Mouse (Mus musculus) kidney, embryonic 14.5 days (tissue): ENCODE results near the gene Ppfia1. TPM values are rescaled to one million over a fixed set of nuclear protein-coding genes. Genes with fewer than 3 reads are reported as not detected.

Experiments
- ATAC-seq: fragments of 200-750 bp; cut with Nextera tagmentation; 2 replicates; pipeline ENCODE4 v1.8.0; 2017; ENCODE audit warnings: moderate number of reproducible peaks, mild to moderate bottlenecking, moderate TSS enrichment, moderate library complexity; ENCODE audit not compliant: low FRiP score, low TSS enrichment
- H3K27ac ChIP-seq: fragments of 300-500 bp; sonication (generic); 2 replicates; pipeline ENCODE4 v1.5.1; 2014; ENCODE audit warnings: low read depth, mild to moderate bottlenecking, low read length, moderate library complexity, mixed read lengths
- H3K27me3 ChIP-seq: fragments of 300-500 bp; sonication (generic); 2 replicates; pipeline ENCODE4 v1.6.1; 2014; ENCODE audit warnings: mild to moderate bottlenecking, low read length; ENCODE audit not compliant: control insufficient read depth, insufficient read depth
- H3K36me3 ChIP-seq: fragments of 300-500 bp; sonication (generic); 2 replicates; pipeline ENCODE4 v1.6.1; 2014; ENCODE audit warnings: low read length, mixed read lengths; ENCODE audit not compliant: control insufficient read depth, insufficient read depth
- H3K4me1 ChIP-seq: fragments of 300-500 bp; sonication (generic); 2 replicates; pipeline ENCODE4 v1.6.1; 2014; ENCODE audit warnings: low read length, mixed read lengths; ENCODE audit not compliant: control insufficient read depth, insufficient read depth
- H3K4me2 ChIP-seq: fragments of 300-500 bp; sonication (generic); replicated peaks from 2 replicates; pipeline ENCODE4 v1.6.1; 2014; ENCODE audit warnings: low read depth, mild to moderate bottlenecking, low read length
- H3K4me3 ChIP-seq: fragments of 300-500 bp; sonication (generic); 2 replicates; pipeline ENCODE4 v1.5.1; 2014; ENCODE audit warnings: mild to moderate bottlenecking, low read length
- H3K9ac ChIP-seq: fragments of 300-500 bp; sonication (generic); 2 replicates; pipeline ENCODE4 v1.6.1; 2014; ENCODE audit warnings: low read depth, mild to moderate bottlenecking, low read length, moderate library complexity
- H3K9me3 ChIP-seq: fragments of 300-500 bp; sonication (generic); 2 replicates; pipeline ENCODE4 v1.6.1; 2016; ENCODE audit warnings: low read length; ENCODE audit not compliant: control insufficient read depth
- WGBS: fragments of 180-500 bp; shearing (Covaris S2); extraction: QIAGEN DNeasy Blood & Tissue Kit; methylation state at CpG from one replicate; pipeline ENCODE4 v1.1.7; 2014; 5-methylcytosine and 5-hydroxymethylcytosine counted together
- polyA plus RNA-seq: library from polyadenylated mRNA; unstranded; fragments of >200 nt; fragmentation: Nextera tagmentation; extraction: Ambion mirVana; gene quantifications from 2 replicates; pipeline ENCODE4 v1.2.1, GENCODE M21; 2014

The Ppfia1 gene
- polyA plus RNA-seq, 1 experiment from 2014 or later: 51.5 TPM

DNA sequence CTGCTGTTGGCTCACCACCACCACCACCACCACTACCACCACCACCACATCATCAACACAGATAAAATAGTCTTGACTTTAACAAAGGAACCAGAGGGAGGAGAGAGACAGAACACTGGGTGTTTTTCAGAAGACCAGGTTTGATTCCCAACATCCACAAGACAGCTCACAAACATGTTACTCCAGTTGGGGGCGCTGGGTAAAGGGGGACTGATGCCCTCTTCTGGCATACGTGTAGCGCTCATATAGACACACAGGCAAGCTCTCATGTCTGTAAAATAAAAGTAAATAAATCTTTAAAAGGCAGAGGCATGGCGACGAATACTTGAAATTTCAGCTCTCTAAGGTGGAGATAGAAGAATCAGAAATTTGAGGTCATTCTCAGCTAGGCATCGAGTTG, 5.0 kb upstream of the Ppfia1 start:
- Histone ChIP-seq H3K27me3 (no peaks in the 10 kb centered on the region), H3K27ac (no peak overlapping the region), H3K4me3 (no peak overlapping the region), H3K9me3 (no peaks in the 10 kb centered on the region), H3K36me3 (no peaks in the 10 kb centered on the region), H3K4me2 (no peak overlapping the region), H3K4me1 (no peaks in the 10 kb centered on the region), H3K9ac (no peak overlapping the region)
- 47% methylated on average over 6 of the region's 6 CpGs for WGBS
- ATAC-seq: no peak

DNA sequence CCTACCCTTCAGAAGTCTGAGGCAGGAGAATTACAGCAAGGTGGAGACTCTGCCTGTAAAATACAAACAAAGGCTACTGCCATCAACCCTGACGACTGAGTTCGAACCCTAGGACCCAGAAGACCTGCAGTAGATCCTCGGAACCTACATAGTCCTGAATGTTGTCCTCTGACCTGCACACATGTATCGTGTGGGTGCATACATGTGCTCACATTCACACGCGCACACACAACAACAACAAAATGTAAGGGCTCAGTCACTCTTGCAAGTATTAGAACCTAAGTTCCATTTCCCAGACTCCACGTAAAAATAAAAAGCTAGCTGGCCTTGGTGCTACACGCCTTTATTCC, 569 bp upstream of the Ppfia1 start:
- ATAC-seq: peak; percentile 56
- WGBS: 23% methylated on average over 8 of the region's 8 CpGs
- H3K36me3 ChIP-seq: peaks cover 25% of the 10 kb centered on the region
- H3K4me2 ChIP-seq: peak overlapping the region; percentile 76
- H3K4me3 ChIP-seq: peak overlapping the region; percentile 95
- H3K27ac ChIP-seq: no peak overlapping the region
- peaks cover 9% of the 10 kb centered on the region for H3K4me1 ChIP-seq
- no peaks in the 10 kb centered on the region for H3K27me3 ChIP-seq
- peak overlapping the region; percentile 96 for H3K9ac ChIP-seq
- H3K9me3 ChIP-seq: no peaks in the 10 kb centered on the region

DNA sequence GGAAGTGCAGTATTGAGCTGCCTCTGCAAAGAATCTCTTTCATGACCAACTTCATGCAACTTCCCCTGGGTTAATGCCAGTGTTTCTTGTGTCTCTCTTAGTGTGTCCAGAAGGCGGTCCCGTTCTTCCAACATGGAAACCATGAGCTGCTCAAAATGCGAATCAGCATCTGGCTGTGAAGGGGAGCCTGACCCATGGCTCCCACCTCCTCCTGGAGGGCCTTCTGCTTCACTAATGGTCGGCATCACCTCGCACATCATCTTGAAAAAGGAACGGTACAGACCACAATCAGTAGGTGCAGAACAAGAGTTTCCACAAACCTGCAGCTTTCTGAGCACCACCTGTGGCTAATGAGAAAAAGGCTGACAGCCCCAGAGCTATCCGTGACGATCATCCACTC, 1.3 kb downstream of the Ppfia1 start:
- 94% methylated on average over 8 of the region's 8 CpGs for WGBS

DNA sequence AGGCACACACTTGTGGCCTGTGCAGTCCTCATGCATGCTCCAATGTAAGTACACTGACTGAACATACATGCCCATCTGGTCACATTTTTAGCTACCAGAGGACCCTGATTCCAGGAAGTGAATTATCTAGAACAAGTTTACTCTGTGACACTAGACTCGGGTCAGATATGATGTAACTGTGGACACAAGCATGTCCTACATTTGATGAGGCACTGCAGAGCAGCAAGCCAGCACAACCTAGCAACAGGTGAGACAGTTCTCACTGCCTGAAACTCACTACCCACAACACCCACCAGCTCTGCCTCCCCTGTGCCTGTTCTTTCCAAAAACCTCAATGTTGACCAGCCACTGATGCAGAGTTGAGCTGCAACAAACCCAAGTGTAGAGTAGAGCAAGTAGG, 2.7 kb downstream of the Ppfia1 start:
- Histone ChIP-seq H3K4me1 (peaks cover 9% of the 10 kb centered on the region), H3K9me3 (no peaks in the 10 kb centered on the region), H3K27me3 (no peaks in the 10 kb centered on the region), H3K27ac (no peak overlapping the region), H3K4me2 (no peak overlapping the region), H3K9ac (no peak overlapping the region), H3K4me3 (no peak overlapping the region), H3K36me3 (peaks cover 30% of the 10 kb centered on the region)
- 76% methylated on average over 1 of the region's 1 CpGs for WGBS
- ATAC-seq: no peak

More for the DNA sequence above, 1.3 kb downstream of the Ppfia1 start:
- peak overlapping the region; percentile 96; the same call in 1 of the 2 replicates for H3K9ac ChIP-seq
- peaks cover 9% of the 10 kb centered on the region for H3K4me1 ChIP-seq
- H3K4me2 ChIP-seq: peak overlapping the region; percentile 76
- H3K27me3 ChIP-seq: no peaks in the 10 kb centered on the region
- peak overlapping the region; percentile 95; the same call in 1 of the 2 replicates for H3K4me3 ChIP-seq
- no peak for ATAC-seq
- H3K9me3 ChIP-seq: no peaks in the 10 kb centered on the region
- H3K27ac ChIP-seq: no peak overlapping the region
- peaks cover 28% of the 10 kb centered on the region for H3K36me3 ChIP-seq

DNA sequence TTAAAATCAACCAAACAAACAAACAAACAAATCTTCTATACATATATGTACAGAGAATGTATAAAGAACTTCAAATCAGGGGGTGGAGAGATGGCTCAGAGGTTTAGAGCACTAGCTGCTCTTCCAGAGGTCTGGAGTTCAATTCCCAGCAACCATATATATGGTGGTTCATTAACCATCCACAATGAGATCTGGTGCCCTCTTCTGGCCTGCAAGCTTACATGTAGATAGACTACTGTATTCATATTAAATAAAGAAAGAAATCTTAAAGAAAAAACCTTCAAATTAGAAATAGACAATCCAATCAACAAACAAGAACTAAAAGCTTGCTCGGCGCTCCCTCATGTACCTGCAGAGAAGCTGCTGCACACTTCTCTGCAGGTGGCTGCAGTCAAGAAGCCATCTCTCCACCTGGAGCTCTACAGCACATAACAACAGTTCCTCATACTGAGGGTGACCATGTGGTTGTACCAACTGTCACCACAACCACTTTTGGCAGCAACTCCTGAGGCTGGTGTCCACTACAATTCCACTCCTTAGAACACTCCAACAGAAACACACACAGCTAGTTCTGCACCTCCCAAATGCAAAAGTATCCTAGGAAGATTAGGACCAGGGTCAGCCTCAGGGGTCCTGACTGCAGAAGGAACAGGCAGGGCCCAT, 3.5 kb downstream of the Ppfia1 start:
- Histone ChIP-seq H3K36me3 (peaks cover 30% of the 10 kb centered on the region), H3K4me1 (peaks cover 9% of the 10 kb centered on the region), H3K27ac (no peak overlapping the region)

DNA sequence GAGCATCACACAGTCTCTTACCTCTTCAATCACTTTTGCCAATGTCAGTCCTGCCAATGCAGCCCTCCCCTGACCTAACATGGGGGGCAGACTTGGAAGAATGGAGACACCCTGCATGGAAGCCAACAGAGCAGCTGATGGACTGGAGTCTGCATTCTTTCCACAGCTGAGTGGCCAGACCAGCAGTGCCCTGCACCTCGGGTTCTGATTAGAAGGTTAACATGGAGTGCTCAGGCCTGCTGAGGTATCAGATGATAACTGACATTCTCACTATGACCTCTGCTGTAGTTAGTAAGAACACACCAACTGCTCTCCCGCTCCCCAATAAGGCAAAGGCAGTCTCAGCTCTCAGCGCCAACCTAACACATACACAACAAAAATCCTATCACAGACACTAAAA, 8.3 kb downstream of the Ppfia1 start:
- no peak overlapping the region for H3K4me2 ChIP-seq
- no peaks in the 10 kb centered on the region for H3K4me1 ChIP-seq
- no peak overlapping the region for H3K4me3 ChIP-seq
- no peaks in the 10 kb centered on the region for H3K9me3 ChIP-seq
- H3K27ac ChIP-seq: no peak overlapping the region
- ATAC-seq: no peak
- H3K27me3 ChIP-seq: no peaks in the 10 kb centered on the region
- 69% methylated on average over 3 of the region's 3 CpGs for WGBS
- H3K36me3 ChIP-seq: peaks cover 10% of the 10 kb centered on the region
- H3K9ac ChIP-seq: no peak overlapping the region

More for the DNA sequence above, 3.5 kb downstream of the Ppfia1 start:
- Histone ChIP-seq H3K4me3 (no peak overlapping the region), H3K9ac (no peak overlapping the region), H3K4me2 (no peak overlapping the region), H3K9me3 (no peaks in the 10 kb centered on the region), H3K27me3 (no peaks in the 10 kb centered on the region)
- no peak for ATAC-seq
- WGBS: 95% methylated on average over 2 of the region's 2 CpGs

DNA sequence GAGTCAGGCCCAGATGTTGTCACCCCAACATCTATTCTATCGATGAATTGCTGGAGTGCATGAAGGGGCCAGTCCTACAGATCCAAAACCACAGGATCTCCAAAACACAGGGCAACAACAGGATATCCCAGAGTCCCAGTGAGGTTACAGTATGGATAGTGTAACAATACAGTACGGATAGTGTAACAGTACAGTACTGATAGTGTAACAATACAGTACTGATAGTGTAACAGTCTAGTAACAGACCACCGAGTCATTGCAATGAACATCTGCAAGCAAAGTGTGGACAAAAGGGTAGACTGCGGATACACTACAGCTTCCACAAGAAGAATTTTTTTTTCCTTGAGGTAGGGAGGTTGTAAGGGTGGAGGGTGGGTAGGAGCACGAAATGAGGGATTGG, 12.2 kb downstream of the Ppfia1 start:
- Histone ChIP-seq H3K9me3 (no peaks in the 10 kb centered on the region), H3K4me2 (no peak overlapping the region)
- 96% methylated on average over 5 of the region's 5 CpGs for WGBS

DNA sequence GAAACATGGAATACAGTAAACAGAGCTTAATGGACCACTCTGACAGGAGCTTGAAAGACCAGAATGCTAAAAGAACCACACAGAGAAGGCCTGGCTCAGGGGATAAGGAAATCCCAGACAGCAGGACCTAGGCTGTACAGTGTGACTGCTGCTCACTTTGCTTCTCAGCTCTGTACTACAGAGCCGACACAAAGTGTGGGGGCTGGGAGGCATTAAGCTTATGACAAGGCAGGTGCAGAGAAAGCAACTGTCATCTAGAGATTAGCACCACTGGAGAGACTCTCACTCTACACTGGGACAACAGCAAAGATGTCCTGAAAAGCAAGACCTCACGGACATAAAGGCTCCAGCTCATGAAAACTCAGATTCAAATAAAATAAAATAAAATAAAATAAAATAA, 14.4 kb downstream of the Ppfia1 start:
- H3K9me3 ChIP-seq: no peaks in the 10 kb centered on the region

More for the DNA sequence above, 12.2 kb downstream of the Ppfia1 start:
- Histone ChIP-seq H3K9ac (no peak overlapping the region), H3K36me3 (peaks cover 3% of the 10 kb centered on the region; the same call in 1 of the 2 replicates), H3K27ac (no peak overlapping the region), H3K4me3 (no peak overlapping the region), H3K27me3 (no peaks in the 10 kb centered on the region), H3K4me1 (peaks cover 3% of the 10 kb centered on the region; the same call in 1 of the 2 replicates)
- no peak for ATAC-seq

DNA sequence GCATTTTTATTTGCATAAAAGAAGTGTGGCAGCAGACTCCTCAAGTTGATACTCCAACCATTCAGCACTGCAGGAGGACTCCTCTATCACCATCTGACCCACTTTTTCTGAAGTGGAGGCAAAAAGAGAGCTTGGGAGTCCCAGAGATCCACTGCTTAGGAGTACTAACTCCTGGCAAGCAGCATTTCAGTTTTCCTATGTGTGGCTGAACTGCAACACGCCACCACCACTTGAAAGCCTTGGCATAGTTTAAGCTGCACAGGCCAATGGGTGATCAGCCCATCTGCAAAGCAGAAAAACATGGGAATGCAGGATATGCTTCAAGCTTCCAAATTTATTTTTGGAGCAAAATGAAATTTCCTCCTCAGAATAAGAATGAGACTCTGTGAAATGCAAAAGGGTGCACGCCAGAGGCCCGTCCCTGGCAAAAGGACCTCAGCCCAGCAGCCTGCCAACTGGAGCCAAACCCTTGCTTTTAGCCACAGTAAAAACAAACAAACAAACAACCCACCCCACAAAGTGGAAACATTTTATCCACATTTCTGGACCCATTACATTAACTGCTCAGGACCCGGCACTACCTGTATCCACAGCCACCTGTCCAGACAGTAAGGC, 15.4 kb downstream of the Ppfia1 start:
- no peak overlapping the region for H3K4me3 ChIP-seq
- no peaks in the 10 kb centered on the region for H3K27me3 ChIP-seq
- no peaks in the 10 kb centered on the region for H3K9me3 ChIP-seq
- 94% methylated on average over 4 of the region's 4 CpGs for WGBS
- H3K9ac ChIP-seq: no peak overlapping the region
- no peak overlapping the region for H3K27ac ChIP-seq
- H3K4me1 ChIP-seq: peaks cover 4% of the 10 kb centered on the region; the same call in 1 of the 2 replicates
- H3K4me2 ChIP-seq: no peak overlapping the region
- no peak for ATAC-seq
- H3K36me3 ChIP-seq: peaks cover 3% of the 10 kb centered on the region; the same call in 1 of the 2 replicates

More for the DNA sequence above, 14.4 kb downstream of the Ppfia1 start:
- Histone ChIP-seq H3K4me1 (peaks cover 3% of the 10 kb centered on the region; the same call in 1 of the 2 replicates), H3K27me3 (no peaks in the 10 kb centered on the region), H3K27ac (no peak overlapping the region), H3K4me2 (no peak overlapping the region), H3K4me3 (no peak overlapping the region), H3K36me3 (peaks cover 3% of the 10 kb centered on the region; the same call in 1 of the 2 replicates), H3K9ac (no peak overlapping the region)
- ATAC-seq: no peak
- 80% methylated on average over 2 of the region's 2 CpGs for WGBS
